ENCODE assay signal across 8 mouse cellular contexts in genomic region chr2:30702711-30703110, GRCm38 (mm10).
A peak's percentile ranks its signal among the peaks of the same experiment; 100 is the strongest.
DNase-seq lines count a peak whose midpoint lies in the region; ATAC-seq lines count a peak whose summit lies in the region.

No protein-coding gene starts in this region.

- H3K9me3 ChIP-seq in neural tube, embryonic 11.5 days (ENCODE audit: control insufficient read depth, low read length), result no peaks in the 10 kb centered on the region
- H3K9me3 ChIP-seq in limb, embryonic 10.5 days (replicated peaks), result 0 out of 2 replicates have a peak, but pooled peaks cover 2% of the 10 kb centered on the region

- H3K27ac ChIP-seq in neural tube, embryonic 11.5 days (ENCODE audit: low read depth, low read length), result peak overlapping the region; percentile 63
- H3K27ac ChIP-seq in limb, embryonic 10.5 days, result peak overlapping the region; percentile 79

- intact Hi-C loops in heart, postnatal 36 days (cut with DNase I), result loop anchor here (10.0 kb wide), 1 partner anchor 108 kb away; the partner anchor contains the start of gene Cstad

- no peaks in the 10 kb centered on the region for H3K36me3 ChIP-seq in neural tube, embryonic 11.5 days (ENCODE audit: control insufficient read depth, insufficient read depth, low read length)
- peaks cover 4% of the 10 kb centered on the region for H3K36me3 ChIP-seq in limb, embryonic 10.5 days

- H3K4me1 ChIP-seq in neural tube, embryonic 11.5 days (ENCODE audit: control insufficient read depth, insufficient read depth, low read length), result peaks cover 20% of the 10 kb centered on the region
- H3K4me1 ChIP-seq in limb, embryonic 10.5 days, result peaks cover 48% of the 10 kb centered on the region

- DNase-seq in heart, adult 11 months, result peak; percentile 94
- no peak for DNase-seq in heart, postnatal 36 days
- DNase-seq in neural tube, embryonic 11.5 days (ENCODE audit: low spot score), result no peak
- no peak for DNase-seq in neural tube, embryonic 10.5 days (ENCODE audit: extremely low spot score, low spot score)
- DNase-seq in limb, embryonic 10.5 days (ENCODE audit: low spot score), result no peak
- DNase-seq in yolk sac, embryonic 10.5 days (ENCODE audit: low spot score), result peak; percentile 54
- DNase-seq in cerebellum, adult 8-10 months, result no peak
- no peak for DNase-seq in B cell, adult 2 months

- H3K27me3 ChIP-seq in neural tube, embryonic 11.5 days (ENCODE audit: control insufficient read depth, insufficient read depth, low read length), result no peaks in the 10 kb centered on the region
- H3K27me3 ChIP-seq in limb, embryonic 10.5 days (ENCODE audit: low read depth, poor library complexity, severe bottlenecking), result no peaks in the 10 kb centered on the region

- no peak overlapping the region for H3K4me2 ChIP-seq in neural tube, embryonic 11.5 days (ENCODE audit: low read depth)

- no peak for ATAC-seq in neural tube, embryonic 11.5 days (ENCODE audit: insufficient read depth, low FRiP score, low TSS enrichment)

- H3K9ac ChIP-seq in neural tube, embryonic 11.5 days (ENCODE audit: low read length), result 0 out of 2 replicates have a peak overlapping the region, but pooled peaks have one; percentile 37

- 21% methylated on average over 7 of the region's 7 CpGs for WGBS in neural tube, embryonic 11.5 days
- 26% methylated on average over 7 of the region's 7 CpGs for WGBS in limb, embryonic 10.5 days

- H3K4me3 ChIP-seq in neural tube, embryonic 11.5 days (ENCODE audit: low read depth, low read length), result no peak overlapping the region
- H3K4me3 ChIP-seq in limb, embryonic 10.5 days, result 0 out of 2 replicates have a peak overlapping the region, but pooled peaks have one; percentile 9

Comparison
In these comparisons a context has a peak if more than half of its experiments do, and no peak if none do; other contexts are left out.
1. DNase-seq: peak in heart, adult 11 months (single experiment) and yolk sac, embryonic 10.5 days (single experiment); none in heart, postnatal 36 days (0 of 2), neural tube, embryonic 11.5 days (single experiment), neural tube, embryonic 10.5 days (single experiment), limb, embryonic 10.5 days (single experiment), cerebellum, adult 8-10 months (single experiment) and B cell, adult 2 months (0 of 2).